Mouse (Mus musculus): Measurements from ENCODE around the gene Sirt1. TPM values are rescaled to one million over a fixed set of nuclear protein-coding genes. Genes with fewer than 3 reads are reported as not detected.

Gene Sirt1
- total and polyA plus RNA-seq, 3 experiments = 9.1 to 19.8 TPM; not detected in 1

- TF ChIP-seq POLR2AphosphoS5 (IDR thresholded peaks at IDR 0.05; ENCODE audit: borderline replicate concordance, low read depth, low read length) (no peak), E2F4 (IDR thresholded peaks at IDR 0.05; ENCODE audit: borderline replicate concordance, low read depth, low read length) (no peak), ZKSCAN1 (IDR thresholded peaks at IDR 0.05; ENCODE audit: low read depth, low read length) (no peak), ZC3H11A (IDR thresholded peaks at IDR 0.05; ENCODE audit: low read depth, low read length) (peak; percentile 46), SIN3A (IDR thresholded peaks at IDR 0.05; ENCODE audit: low read length) (peak; percentile 87)
These were observed 1.1 kb upstream of the Sirt1 start, which contains the start of gene Dnajc12 (continued) for GRCm38 (mm10) chr10:63382372-63383279.

GRCm38 (mm10) chr10:63378948-63379680, 2.4 kb downstream of the Sirt1 start:
- H3K79me2 ChIP-seq (ENCODE audit: control insufficient read depth, insufficient read depth, low read length, poor library complexity) = no peaks in the 10 kb centered on the region
- no peaks in the 10 kb centered on the region for H3K4me1 ChIP-seq (ENCODE audit: control insufficient read depth in 1 of 2, insufficient read depth in 2 of 2, low read length in 2 of 2)
- TF ChIP-seq POLR2A (IDR thresholded peaks at IDR 0.05; ENCODE audit: control insufficient read depth in 1 of 2, insufficient read depth in 1 of 2, low read depth in 1 of 2, low read length in 2 of 2, poor library complexity in 1 of 2) = no peak
- TF ChIP-seq USF1 (IDR thresholded peaks at IDR 0.05; ENCODE audit: low read depth, low read length) = peak; percentile 56; the same call in 1 of the 2 replicates
- TF ChIP-seq ELF1 (IDR thresholded peaks at IDR 0.05; ENCODE audit: low read depth, low read length) = no peak
- DNase-seq (ENCODE audit: low read depth, low spot score) = no peak
- no peaks in the 10 kb centered on the region for H3K9me3 ChIP-seq (replicated peaks; ENCODE audit: insufficient read depth, low read length)
- no peak overlapping the region for H3K27ac ChIP-seq (ENCODE audit: control insufficient read depth, low read depth, low read length)
- H3K36me3 ChIP-seq (ENCODE audit: control insufficient read depth in 1 of 2, insufficient read depth in 2 of 2, low read length in 2 of 2) = peaks cover 0 to 3% of the 10 kb centered on the region in 2 experiments; a peak in 2 of 4 replicates
- no peak overlapping the region for H3K4me3 ChIP-seq (ENCODE audit: control insufficient read depth in 1 of 2, insufficient read depth in 1 of 2, low read depth in 2 of 2, low read length in 2 of 2)
- H3K9ac ChIP-seq (ENCODE audit: control insufficient read depth, low read depth, low read length, poor library complexity, severe bottlenecking) = no peak overlapping the region
- H3K27me3 ChIP-seq (ENCODE audit: control insufficient read depth in 1 of 2, insufficient read depth in 2 of 2, low read length in 2 of 2) = no peaks in the 10 kb centered on the region; a peak in 1 of 4 replicates

GRCm38 (mm10) chr10:63377468-63377867, 4.0 kb downstream of the Sirt1 start:
- no peak overlapping the region for H3K9ac ChIP-seq (ENCODE audit: control insufficient read depth, low read depth, low read length, poor library complexity, severe bottlenecking)
- no peaks in the 10 kb centered on the region for H3K9me3 ChIP-seq (replicated peaks; ENCODE audit: insufficient read depth, low read length)
- H3K4me1 ChIP-seq (ENCODE audit: control insufficient read depth in 1 of 2, insufficient read depth in 2 of 2, low read length in 2 of 2) = no peaks in the 10 kb centered on the region
- peak; percentile 84 for DNase-seq (ENCODE audit: low read depth, low spot score)
- no peaks in the 10 kb centered on the region for H3K79me2 ChIP-seq (ENCODE audit: control insufficient read depth, insufficient read depth, low read length, poor library complexity)
- TF ChIP-seq SIN3A (IDR thresholded peaks at IDR 0.05; ENCODE audit: low read length) (peak; percentile 52; the same call in 1 of the 2 replicates), ZNF384 (IDR thresholded peaks at IDR 0.05; ENCODE audit: low read depth, low read length) (peak; percentile 92), CTCF (IDR thresholded peaks at IDR 0.05 in 2 of 3, conservative IDR thresholded peaks at IDR 0.05 in 1 of 3; ENCODE audit: control insufficient read depth in 1 of 3, insufficient read depth in 1 of 3, low read depth in 2 of 3, low read length in 3 of 3, poor library complexity in 1 of 3, severe bottlenecking in 1 of 3) (peak; percentile 66 to 85 (median 68)), ZC3H11A (IDR thresholded peaks at IDR 0.05; ENCODE audit: low read depth, low read length) (peak; percentile 87), RCOR1 (IDR thresholded peaks at IDR 0.05; ENCODE audit: low read depth, low read length) (no peak), USF2 (IDR thresholded peaks at IDR 0.05; ENCODE audit: borderline replicate concordance in 1 of 2, insufficient read depth in 1 of 2, low read depth in 1 of 2, low read length in 2 of 2) (no peak), MYC (IDR thresholded peaks at IDR 0.05; ENCODE audit: low read depth, low read length) (peak; percentile 66; the same call in 1 of the 2 replicates), SMC3 (IDR thresholded peaks at IDR 0.05; ENCODE audit: low read depth, low read length) (peak; percentile 78), RAD21 (IDR thresholded peaks at IDR 0.05; ENCODE audit: low read depth, low read length) (peak; percentile 92)
- H3K27ac ChIP-seq (ENCODE audit: control insufficient read depth, low read depth, low read length) = no peak overlapping the region
- H3K36me3 ChIP-seq (ENCODE audit: control insufficient read depth in 1 of 2, insufficient read depth in 2 of 2, low read length in 2 of 2) = peaks cover 0 to 3% of the 10 kb centered on the region in 2 experiments; a peak in 1 of 4 replicates
- H3K27me3 ChIP-seq (ENCODE audit: control insufficient read depth in 1 of 2, insufficient read depth in 2 of 2, low read length in 2 of 2) = no peaks in the 10 kb centered on the region; a peak in 1 of 4 replicates
- no peak overlapping the region for H3K4me3 ChIP-seq (ENCODE audit: control insufficient read depth in 1 of 2, insufficient read depth in 1 of 2, low read depth in 2 of 2, low read length in 2 of 2)
